Mouse (Mus musculus): ENCODE results near the gene Rbm4.

Rbm4 gene

DNA sequence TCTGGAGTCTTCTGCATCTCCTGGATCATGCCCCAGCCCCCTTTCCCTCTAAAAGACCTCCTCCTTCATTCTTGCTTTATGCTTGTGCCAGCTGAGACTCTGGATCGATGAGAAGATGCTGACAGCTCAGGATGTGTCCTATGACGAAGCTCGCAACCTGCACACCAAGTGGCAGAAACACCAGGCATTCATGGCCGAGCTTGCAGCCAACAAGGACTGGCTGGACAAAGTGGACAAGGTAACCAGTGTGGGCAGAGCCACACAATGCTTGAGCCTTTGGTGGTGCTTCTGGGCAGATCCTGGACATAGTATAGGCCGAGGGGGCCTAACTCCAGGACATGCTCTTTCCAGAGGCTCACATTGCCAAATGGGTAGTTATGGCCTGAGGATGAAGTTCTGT lies 53.9 kb downstream of the Rbm4 start:
- DNase-seq (ENCODE audit: low read depth), result no peak

DNA sequence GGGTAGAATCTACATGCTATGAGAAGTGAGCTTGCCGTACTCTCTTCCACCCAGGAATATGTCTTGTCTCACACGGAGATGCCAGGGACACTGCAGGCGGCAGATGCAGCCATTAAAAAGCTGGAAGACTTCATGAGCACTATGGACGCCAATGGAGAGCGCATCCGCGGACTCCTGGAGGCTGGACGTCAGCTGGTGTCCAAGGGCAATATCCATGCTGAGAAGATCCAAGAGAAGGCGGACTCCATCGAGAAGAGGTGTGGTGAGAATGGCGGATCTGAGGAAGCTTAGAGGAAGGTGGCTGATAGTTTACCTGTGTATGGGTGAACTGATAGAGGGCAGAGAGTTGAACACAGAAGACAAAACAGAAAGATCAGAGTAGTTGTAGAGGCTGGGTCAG lies 54.6 kb downstream of the Rbm4 start:
- no peak for DNase-seq (ENCODE audit: low read depth)

DNA sequence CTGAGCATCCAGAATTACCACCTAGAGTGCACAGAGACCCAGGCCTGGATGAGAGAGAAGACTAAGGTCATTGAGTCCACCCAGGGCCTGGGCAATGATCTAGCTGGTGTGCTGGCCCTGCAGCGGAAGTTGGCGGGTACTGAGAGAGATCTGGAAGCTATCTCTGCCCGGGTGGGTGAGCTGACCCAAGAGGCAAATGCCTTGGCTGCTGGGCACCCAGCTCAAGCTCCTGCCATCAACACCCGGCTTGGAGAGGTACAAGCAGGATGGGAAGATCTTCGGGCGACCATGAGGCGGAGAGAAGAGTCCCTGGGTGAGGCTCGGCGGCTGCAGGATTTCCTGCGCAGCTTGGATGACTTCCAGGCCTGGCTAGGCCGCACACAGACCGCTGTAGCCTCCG lies 55.8 kb downstream of the Rbm4 start:
- DNase-seq (ENCODE audit: low read depth), result no peak
